Mouse (Mus musculus) cerebellum, postnatal 14 days (tissue): ENCODE data around the gene Unc5b.

Experiments
- DNase-seq, 2 experiments: peaks; one replicate each; pipeline ENCODE4 v3.0.0; 2021; ENCODE audit warnings: mixed read lengths in 2 of 2

Unc5b gene

DNA sequence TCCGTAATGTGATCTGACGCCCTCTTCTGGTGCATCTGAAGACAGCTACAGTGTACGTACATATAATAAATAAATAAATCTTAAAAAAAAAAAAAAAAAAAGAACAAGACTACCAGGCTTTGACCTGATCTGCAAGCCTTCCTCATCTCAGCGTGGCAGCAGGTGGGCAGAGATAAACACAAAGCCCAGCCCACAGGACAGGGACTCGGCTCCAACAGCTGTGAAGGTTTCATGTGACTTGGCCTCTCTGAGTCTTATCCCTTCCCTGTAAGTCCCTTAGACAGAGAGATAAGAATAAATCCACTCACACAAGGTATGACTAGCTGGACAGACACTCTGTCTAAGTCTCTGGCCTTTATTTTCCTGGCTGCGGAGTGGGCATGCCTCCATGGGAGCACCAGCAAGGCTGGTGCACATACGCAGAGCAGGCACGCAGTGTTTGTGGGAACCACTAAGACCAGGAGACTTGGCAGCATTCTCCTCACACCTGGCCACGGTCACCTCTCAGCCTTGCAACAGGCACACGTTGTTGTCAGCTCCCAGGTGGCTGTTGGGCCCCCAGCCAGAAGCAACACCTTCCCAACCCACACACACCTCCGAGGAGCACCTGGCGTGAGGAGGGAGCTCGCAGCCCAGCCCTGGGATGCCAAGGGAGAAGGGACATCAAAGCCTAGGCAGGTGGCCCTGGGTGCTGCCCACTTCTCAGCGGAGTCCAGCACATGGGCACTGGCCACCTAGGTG, 33.5 kb downstream of the Unc5b start:
- peak in 1 of 2 experiments; percentile 31 for DNase-seq

DNA sequence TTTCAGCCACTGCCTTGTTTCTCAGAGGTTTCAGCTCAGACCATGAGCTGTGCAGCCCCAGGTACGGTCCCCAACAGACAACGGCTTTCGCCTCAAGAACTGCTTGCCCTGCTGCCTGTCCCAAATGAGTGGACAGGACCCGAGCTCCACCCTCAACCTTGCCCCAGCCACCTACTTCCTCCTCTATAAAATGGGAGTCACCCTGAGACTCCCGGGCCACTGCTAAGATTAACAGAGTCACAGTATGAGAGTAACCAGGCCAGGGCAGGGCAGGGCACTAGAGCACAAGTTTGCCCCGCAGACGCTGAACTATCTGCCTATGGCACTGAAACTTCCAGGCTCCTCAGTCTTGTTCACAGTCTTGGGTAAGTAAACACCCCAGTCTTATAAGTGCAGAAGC, 34.9 kb downstream of the Unc5b start:
- no peak for DNase-seq

DNA sequence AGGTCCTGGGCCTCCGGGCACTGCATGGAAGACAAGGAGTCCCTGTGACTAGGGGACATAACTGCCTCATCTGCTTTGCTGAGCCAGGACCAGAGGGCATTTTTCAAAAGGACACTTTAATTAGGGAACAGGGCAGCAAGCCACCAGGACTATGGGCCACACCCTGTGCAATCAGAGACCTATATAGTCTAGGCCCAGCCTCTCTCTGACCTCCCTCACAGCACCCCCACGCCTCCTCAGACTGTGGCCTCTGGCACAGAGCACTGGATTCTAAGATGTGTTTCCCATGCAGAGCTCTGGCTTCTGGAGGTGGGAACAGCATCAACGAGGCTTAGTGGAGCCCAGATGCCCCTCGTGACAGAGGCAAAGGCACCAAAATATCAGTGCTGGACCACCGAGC, 35.4 kb downstream of the Unc5b start:
- DNase-seq, result no peak

DNA sequence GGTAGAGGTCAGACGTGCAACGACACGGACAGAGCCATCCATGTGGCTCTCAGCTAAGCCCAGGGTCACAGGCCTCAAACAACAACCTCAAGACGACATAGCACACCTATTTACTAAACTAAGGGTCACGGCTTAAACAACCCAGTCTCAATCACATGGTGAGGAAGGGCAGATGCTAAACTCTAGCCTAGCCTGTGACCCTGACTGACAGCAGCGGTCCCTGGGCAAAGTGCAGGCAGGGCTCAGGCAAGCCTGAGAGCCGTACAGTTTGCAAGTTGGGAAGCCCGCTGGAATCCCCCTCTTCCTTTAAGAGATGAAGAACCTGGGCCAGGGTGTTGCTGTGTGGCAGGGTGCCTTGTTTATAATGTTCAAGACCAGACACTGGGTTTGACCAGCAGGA, 36.6 kb downstream of the Unc5b start:
- no peak for DNase-seq

DNA sequence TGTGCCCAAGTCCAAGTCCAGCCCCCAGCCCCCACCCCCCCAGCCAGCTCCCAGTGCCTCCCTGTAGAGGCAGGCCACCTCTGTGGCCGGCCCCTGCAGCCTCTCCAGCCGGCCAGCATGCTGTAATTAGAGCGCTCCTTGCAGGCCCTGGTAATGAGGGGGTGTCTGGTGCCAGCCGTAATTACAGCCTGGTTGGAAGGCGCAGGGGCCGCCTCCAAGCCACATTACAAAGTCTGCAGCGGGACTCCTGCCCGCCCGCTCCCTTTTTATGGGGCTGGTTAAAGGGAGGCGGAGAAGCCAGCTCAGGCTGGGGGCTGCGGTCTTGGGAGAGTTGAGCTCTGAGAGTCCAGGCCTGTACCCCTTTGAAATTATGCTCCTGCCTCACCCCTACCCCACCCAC, 37.0 kb downstream of the Unc5b start:
- DNase-seq, result peak in 1 of 2 experiments; percentile 27

DNA sequence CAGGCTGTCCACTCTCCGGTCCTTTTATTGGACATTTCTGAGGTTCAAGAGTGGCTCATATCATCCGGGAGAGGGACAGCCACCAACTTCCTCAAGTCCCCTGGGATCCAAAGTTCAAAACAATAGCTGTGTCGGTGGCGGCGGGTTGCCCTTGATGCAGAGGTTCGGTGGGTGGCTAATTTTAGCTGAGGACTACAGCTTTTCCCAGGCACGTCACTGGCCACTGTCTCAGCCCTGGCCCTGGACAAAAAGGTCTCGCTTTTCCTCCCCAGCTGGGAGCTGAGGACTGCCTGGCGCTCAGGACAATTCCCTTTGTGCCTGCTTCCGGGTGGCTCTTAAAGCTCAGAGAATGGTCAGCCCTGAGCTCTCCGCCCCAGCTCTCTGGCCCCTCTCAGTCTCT, 38.5 kb downstream of the Unc5b start:
- DNase-seq, result no peak

DNA sequence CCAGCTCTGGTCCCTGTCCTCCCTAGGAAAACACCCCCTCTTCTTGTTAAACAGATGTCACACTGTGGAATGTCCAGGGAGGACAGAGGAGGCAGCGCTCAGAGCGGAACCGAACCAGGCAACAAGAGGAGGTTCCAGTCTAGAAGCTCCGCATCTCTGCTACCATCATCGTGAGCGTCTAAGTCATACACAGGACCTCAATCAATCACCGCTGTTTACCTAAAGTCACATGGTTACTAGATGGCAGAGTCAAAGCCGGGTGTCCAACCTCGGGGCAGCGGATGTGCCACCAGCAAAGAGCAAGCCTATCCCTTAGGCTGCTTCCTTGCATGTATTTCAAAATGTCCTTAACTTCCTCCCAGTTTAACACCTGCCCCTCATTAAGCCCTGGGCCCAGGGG, 39.0 kb downstream of the Unc5b start:
- no peak for DNase-seq

DNA sequence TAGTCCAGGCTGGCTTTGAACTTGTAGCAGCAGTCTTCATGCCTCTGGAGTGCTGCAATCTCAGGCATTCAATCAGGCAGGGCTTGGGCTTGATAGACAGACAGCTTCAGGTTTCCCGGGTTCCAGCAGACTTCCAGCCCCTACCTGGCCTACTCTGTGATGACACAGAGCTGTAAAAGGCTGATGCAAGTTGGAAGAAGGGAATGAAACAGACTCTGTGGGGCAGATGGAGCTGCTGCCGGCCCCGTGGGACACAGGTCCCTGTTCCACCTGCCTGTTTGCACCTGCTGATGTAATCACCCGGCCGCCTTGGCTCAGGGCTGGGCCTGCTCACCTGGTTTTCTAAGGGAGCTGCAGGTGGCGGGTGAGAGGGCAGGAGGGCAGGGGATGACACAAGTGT, 40.5 kb downstream of the Unc5b start:
- no peak for DNase-seq

DNA sequence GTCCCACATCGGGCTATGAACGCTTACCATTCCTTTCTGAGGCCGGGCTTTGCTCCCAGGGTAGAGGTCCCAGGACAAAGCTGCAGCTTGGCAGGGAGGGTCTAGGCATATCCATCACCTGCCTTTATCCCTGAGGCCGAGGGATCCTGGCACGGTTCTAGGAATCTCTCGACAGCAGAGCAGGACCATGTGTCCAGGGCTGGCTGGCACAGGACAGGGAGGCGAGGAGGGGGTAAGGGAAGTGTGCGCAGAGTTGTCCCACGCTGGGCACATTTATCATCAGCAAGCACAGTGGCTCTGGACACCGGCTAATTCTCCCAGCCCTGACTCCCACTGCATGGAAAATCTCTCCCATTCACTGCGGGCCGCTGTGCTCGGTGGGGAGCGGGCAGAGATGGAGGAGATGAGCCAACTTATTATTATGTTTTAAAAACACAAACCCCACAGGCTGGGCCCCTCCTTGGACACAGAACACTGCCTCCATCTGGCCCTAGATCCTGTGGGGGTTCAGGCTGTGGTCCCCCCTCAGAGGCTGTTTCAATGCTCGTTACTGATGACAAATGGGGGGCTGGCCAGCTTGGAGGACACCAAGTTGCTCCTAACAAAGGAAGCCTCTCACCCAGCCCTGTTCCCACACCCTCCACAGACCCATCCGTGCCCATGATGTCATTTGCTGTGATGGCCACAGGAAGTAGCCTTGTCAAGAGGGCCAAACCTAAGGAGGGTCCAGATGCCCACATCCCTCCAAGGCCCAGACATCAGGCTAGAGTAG, 43.9 kb downstream of the Unc5b start:
- DNase-seq, result peak; percentile 53 to 54

DNA sequence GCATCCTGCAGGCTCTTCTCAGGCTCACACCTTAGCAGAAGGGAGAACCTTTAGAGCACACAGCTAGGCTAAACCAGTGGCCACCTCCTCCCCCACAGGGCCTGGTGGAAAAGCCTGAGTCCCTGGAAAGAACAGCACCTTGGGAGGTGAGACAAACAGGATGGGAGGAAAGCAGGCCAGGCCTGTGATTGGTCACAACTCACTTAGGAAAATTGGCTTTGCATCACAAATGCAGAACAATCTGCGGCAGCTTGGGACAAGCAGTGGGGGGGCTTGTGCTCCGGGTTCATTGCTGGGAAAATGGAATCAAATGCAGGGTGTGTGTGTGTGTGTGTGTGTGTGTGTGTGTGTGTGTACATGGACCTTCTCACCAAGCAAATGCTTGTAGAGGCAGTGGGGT, 47.8 kb downstream of the Unc5b start:
- DNase-seq, result no peak

DNA sequence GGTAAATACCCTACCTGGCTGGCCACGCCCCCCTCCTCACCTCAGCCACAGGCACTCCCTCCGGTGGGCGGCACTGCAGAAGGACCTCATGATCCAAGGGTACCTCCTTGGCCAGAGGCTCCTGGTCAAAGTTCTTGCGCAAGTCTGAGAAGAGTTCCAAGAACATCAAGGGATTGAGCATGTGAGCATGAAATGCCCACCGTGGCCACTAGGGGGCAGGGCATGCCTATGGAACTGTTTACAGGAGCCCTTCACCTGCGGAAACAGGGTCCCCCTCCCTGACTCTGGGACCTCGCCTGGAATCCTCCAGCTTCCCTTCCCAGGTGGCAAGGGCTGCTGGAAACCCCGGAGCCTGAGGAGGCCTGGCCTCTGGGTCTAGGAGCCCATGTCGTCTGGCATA, 51.8 kb downstream of the Unc5b start:
- peak; percentile 90 to 94 for DNase-seq

DNA sequence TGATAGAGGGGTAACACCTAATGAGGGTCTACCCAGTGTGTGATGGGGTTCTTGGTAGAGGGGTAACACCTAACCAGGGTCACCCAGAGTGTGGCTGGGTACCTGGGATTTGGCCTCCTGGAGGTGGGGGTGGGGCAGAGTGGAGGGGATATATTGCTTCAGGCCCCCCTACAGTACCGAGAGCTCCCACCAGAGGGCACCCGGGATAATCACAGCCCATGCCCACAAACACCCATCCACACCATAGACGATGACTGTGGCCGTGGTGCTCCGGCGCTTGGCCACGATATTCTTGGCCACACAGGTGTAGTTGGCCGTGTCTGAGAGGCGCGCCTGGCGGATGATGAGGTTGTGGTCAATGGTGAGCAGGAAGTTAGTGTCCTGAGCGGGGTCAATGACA, 52.8 kb downstream of the Unc5b start:
- DNase-seq, result peak; percentile 76 to 81

DNA sequence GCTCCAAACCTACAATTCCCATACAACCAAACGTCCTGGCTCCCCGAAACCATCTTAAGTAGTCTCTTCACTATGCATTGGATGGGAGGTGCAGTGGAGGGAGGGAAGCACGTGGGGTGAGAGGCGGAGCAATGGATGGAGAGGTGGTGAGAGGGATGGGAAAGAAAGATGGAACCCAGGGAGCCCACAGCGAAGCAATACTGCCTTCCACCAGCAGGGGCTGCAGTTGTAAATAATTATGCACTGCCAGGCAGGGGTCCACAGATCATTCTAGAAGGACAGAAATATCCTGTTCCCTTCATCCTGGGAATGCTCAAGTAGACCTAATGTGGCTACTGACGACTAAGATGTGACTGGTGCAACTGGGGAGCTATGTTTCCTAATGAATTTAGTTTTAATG, 55.9 kb downstream of the Unc5b start:
- peak in 1 of 2 experiments; percentile 80 for DNase-seq

DNA sequence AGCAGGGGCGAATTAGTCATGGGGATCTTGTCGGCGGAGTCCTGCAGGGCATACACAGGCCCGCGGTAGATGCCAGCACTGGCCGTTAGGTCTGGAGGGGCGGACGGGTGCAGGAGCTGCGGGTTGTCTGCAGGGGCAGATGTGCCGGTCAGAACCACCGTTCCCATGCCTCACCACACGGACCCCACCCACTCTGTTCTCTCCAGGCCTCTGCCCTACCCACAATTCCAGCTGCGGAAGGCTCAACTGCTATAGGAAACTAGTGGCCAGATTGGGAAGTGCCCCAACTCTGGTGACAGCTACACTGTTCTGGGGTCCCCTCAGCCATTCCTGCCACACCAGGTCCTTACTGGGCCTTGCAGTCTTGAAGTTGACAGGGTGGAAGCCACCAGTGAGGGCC, 56.8 kb downstream of the Unc5b start:
- DNase-seq, result no peak

DNA sequence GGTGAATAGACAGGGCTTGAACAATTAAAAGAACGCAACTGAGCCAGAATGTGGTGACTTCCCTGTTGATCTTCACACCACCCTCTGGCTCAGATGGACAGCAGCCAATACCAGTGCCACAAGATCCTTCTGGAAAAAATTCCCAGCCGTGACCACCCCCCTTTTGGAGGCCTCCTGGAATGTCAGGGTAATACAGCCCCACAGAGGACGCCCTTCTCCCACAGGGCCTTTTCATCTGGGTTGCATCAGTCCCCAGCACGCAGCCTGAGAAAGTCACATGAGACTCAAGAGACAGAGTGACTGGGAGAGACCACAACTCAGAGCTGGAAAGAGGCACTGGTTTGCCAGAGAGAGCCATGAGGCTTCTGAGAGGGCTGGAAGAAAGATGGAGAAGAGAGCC, 60.5 kb downstream of the Unc5b start:
- no peak for DNase-seq

DNA sequence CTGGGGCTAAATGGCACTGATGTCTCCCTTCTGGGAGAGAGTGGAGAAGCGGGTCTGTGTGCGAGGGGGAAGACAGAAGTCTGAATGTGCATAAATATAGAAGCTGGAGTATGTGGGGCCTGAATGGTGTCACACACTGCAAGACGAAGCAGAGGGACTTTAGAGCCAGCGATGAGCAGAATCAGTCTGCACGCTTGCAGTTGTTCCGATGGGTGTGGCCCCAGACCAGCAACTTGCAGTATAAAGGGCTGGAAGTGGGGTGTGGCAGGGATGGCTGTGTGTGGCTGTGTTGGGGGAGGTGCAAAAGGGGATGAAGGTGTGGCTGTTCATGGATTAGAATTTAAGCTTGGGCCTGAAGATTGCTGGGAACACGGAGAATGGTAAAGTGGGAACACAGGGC, 62.8 kb downstream of the Unc5b start:
- DNase-seq, result no peak

DNA sequence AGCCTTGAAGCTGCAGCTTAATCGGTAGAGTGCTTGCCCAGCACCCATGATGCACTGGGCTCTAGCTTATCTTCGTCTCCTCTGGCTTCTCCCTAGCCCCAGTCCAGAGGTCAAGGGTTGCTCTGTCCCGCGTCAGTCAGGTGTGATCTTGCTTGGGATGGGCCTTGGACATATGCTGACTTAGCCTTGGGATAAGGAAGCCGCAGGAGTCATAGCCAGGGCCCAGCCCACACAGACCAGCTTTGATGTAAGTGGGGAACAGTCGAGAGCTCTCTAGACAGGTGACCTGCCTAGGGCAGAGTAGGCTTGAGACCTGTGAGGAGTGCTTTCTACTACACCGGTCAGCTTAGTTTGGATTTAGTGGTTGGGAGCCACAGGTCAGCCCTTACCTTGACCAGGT, 64.0 kb downstream of the Unc5b start:
- no peak for DNase-seq

DNA sequence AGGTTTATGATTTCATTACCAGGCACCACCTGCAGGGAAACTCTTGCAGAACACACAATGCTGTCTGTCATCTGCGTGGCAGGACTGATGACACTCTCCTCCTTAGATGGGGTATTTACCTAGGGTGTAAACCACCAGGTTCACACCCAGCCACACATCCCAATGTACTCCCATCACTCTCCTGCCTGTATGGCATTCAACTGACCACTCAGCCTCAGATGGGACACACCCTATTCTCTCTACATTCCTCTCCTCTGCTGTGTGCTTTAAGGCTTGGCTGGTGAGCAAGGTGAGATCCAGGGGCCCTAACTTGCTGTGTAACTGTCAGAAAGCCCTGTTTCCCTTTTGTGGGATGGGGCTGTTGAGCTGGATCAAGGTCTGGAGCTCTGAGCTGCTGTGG, 69.3 kb downstream of the Unc5b start:
- no peak for DNase-seq

DNA sequence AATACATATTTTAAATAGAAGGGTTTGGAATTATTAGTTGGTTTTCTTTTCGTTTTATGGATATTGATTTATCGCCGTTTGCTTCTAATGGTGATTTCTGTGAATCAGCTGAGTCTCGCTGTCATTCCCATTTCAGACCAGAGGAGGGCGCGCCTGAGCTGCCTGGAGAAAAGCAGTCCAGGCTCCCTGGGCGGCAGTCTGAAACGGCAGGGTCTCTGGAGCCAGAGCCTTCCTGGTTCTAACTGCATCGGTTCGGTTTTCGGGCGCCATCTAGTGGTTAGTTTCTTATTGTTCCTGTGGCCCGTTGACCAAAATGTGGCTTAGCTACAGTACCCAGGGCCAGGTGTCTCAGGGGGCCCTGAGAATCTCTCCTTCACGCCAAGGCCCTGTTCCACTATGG, 71.0 kb downstream of the Unc5b start:
- DNase-seq, result peak; percentile 98 to 99

DNA sequence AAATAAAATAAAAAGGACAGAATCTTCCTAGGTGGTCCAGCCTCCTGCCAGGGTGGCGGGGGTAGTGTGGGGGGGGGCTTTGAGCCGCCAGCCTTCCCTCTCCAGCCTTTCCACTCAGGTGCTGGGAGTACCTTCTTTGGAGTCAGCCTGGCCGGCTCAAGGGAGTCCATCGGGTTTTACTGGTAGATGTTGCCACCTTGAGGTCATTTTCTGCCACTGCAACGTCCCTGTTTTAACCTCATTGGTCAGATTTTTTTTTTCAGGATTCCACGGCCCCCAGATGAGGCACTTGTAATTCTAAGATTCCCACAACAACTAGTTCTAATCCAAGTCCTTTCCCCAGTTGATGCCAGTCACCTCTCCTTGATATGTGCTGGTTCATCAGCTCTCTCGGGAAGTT, 74.4 kb downstream of the Unc5b start:
- DNase-seq, result peak; percentile 85 to 87

DNA sequence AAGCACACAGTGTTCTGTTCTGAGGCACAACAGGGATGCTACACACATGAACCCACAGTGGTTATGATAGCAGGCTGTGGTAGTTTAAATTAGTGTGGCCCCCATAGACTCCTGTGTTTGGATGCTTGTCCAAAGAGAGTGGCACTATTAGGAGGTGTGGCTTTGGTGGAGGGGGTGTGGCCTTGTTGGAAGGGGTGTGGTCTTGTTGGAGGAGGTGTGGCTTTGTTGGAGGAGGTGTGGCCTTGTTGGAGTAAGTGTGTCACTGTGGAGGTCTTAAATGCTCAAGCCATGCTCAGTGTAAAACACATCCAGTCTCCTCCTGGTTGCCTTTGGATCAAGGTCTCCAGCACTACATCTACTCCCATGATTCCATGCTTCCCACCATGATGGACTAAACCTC, 75.2 kb downstream of the Unc5b start:
- no peak for DNase-seq

DNA sequence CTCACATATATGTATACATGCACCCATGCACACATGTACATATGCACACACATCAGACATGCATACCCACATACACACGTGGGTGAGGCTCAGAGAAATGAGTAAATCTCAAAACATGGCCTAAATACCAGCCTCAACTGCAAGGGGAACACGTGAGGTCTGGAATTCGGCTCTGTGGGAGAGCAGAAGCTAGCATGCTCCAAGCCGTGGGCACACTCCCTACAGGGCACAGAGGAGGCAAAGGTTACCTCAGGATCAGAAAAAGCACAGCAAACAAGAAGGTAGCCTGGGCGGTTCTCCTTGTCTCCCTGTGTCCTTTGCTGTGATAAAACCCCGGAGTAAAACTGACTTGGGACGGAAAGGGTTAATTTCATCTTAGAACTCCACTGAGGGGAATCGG, 77.4 kb downstream of the Unc5b start:
- no peak for DNase-seq

DNA sequence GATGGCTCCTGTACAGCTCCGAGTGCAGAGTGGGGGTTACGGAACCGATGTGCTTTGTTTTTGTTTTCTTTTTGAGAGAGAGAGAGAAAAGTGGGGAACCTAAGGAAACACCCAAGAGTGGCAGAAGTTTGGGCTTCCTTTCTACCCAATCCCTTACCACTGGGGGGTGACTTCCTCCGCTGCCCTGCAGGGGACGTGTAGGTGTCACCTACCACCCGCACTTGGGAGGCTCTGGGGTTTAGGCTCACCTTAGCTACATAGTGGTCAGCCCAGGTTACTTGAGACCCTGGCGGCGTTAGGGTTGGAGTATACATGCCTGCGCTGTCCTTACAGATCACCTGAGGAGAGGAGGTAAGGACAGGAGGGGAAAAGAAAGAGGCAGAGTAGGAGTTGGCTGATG, 78.1 kb downstream of the Unc5b start:
- no peak for DNase-seq
